Mouse (Mus musculus) lung, embryonic 14.5 days (tissue): ENCODE results near the gene Rnf24. TPM values are rescaled to one million over a fixed set of nuclear protein-coding genes. Genes with fewer than 3 reads are reported as not detected.

Experiments used
- ATAC-seq: fragments of 200-750 bp; cut with Nextera tagmentation; 2 replicates; pipeline ENCODE4 v1.8.0; 2017; ENCODE audit warnings: mild to moderate bottlenecking, moderate TSS enrichment, moderate library complexity; ENCODE audit not compliant: insufficient read depth
- DNase-seq: peaks from one replicate; pipeline ENCODE4 v3.0.0-alpha.2; 2015
- H3K27ac ChIP-seq: fragments of 300-500 bp; sonication (generic); 2 replicates; pipeline ENCODE4 v1.5.1; 2014; ENCODE audit warnings: low read depth, mild to moderate bottlenecking, moderate library complexity
- H3K27me3 ChIP-seq: fragments of 300-500 bp; sonication (generic); 2 replicates; pipeline ENCODE4 v1.6.1; 2014; ENCODE audit warnings: low read length, control low read depth; ENCODE audit not compliant: insufficient read depth
- H3K36me3 ChIP-seq: fragments of 300-500 bp; sonication (generic); 2 replicates; pipeline ENCODE4 v1.6.1; 2014; ENCODE audit warnings: control low read depth; ENCODE audit not compliant: insufficient read depth
- H3K4me1 ChIP-seq: fragments of 300-500 bp; sonication (generic); 2 replicates; pipeline ENCODE4 v1.6.1; 2014; ENCODE audit warnings: antibody characterized with exemption, control low read depth; ENCODE audit not compliant: insufficient read depth
- H3K4me2 ChIP-seq: fragments of 300-500 bp; sonication (generic); 2 replicates; pipeline ENCODE4 v1.6.1; 2014; ENCODE audit warnings: mild to moderate bottlenecking
- H3K4me3 ChIP-seq: fragments of 300-500 bp; sonication (generic); 2 replicates; pipeline ENCODE4 v1.5.1; 2014; ENCODE audit warnings: low read depth, low read length
- H3K9ac ChIP-seq: fragments of 300-500 bp; sonication (generic); 2 replicates; pipeline ENCODE4 v1.6.1; 2014
- H3K9me3 ChIP-seq: fragments of 300-500 bp; sonication (generic); 2 replicates; pipeline ENCODE4 v1.6.1; 2016; ENCODE audit warnings: low read depth, low read length, control low read depth
- CTCF ChIP-seq: IDR thresholded peaks from 2 replicates; pipeline ENCODE4 v1.5.1; 2016; ENCODE audit warnings: antibody characterized with exemption, low read depth
- WGBS: fragments of 180-500 bp; shearing (Covaris S2); extraction: QIAGEN DNeasy Blood & Tissue Kit; methylation state at CpG from one replicate; pipeline ENCODE4 v1.1.7; 2014; 5-methylcytosine and 5-hydroxymethylcytosine counted together
- polyA plus RNA-seq: library from polyadenylated mRNA; unstranded; fragments of >200 nt; fragmentation: Nextera tagmentation; extraction: Ambion mirVana; gene quantifications from 2 replicates; pipeline ENCODE4 v1.2.1, GENCODE M21; 2014

Rnf24 gene
- polyA plus RNA-seq, 1 experiment from 2014 or later, result 5.3 TPM

GRCm38 (mm10) chr2:131358481-131358880 lies 5.8 kb upstream of the Rnf24 start:
- H3K4me1 ChIP-seq, result no peaks in the 10 kb centered on the region
- no peaks in the 10 kb centered on the region for H3K27me3 ChIP-seq
- no peaks in the 10 kb centered on the region for H3K36me3 ChIP-seq
- H3K9me3 ChIP-seq, result no peaks in the 10 kb centered on the region
- no peak for TF ChIP-seq CTCF
- H3K4me3 ChIP-seq, result no peak overlapping the region
- no peak for ATAC-seq
- H3K4me2 ChIP-seq, result no peak overlapping the region
- no peak overlapping the region for H3K27ac ChIP-seq
- DNase-seq, result no peak
- H3K9ac ChIP-seq, result no peak overlapping the region

GRCm38 (mm10) chr2:131354049-131354448 lies 1.4 kb upstream of the Rnf24 start:
- no peaks in the 10 kb centered on the region for H3K27me3 ChIP-seq
- no peak overlapping the region for H3K4me3 ChIP-seq
- no peak for DNase-seq
- H3K27ac ChIP-seq, result no peak overlapping the region
- H3K4me2 ChIP-seq, result no peak overlapping the region
- TF ChIP-seq CTCF, result no peak
- H3K9ac ChIP-seq, result no peak overlapping the region
- H3K4me1 ChIP-seq, result peaks cover 4% of the 10 kb centered on the region; the same call in 1 of the 2 replicates
- H3K9me3 ChIP-seq, result no peaks in the 10 kb centered on the region
- 47% methylated on average over 6 of the region's 6 CpGs for WGBS
- H3K36me3 ChIP-seq, result no peaks in the 10 kb centered on the region
- no peak for ATAC-seq

DNA sequence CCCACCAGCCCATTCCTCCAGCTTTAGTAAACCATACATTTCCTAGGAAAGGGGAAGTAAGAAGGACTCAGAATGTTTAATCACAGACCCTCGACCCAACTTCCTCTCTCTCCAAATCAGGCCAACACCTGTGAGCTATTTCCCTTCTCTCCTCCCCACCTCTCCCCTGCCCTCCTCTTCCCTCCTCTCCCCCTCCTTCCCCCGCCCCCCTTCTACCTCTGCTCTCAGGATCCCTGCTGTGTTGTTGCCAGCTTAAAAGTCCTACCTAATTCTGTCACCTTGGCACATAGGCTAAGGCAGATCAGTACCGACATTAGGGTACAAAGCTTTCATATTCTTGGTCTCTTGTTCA lies 848 bp upstream of the Rnf24 start:
- Histone ChIP-seq H3K27ac (no peak overlapping the region), H3K4me2 (peak overlapping the region; percentile 91), H3K27me3 (no peaks in the 10 kb centered on the region), H3K9me3 (no peaks in the 10 kb centered on the region), H3K4me1 (peaks cover 4% of the 10 kb centered on the region; the same call in 1 of the 2 replicates), H3K4me3 (peak overlapping the region; percentile 91; the same call in 1 of the 2 replicates), H3K9ac (peak overlapping the region; percentile 91; the same call in 1 of the 2 replicates), H3K36me3 (no peaks in the 10 kb centered on the region)
- WGBS, result 8% methylated on average over 3 of the region's 3 CpGs
- no peak for TF ChIP-seq CTCF
- ATAC-seq (no peak), DNase-seq (no peak)

GRCm38 (mm10) chr2:131351968-131352746 lies 535 bp downstream of the Rnf24 start:
- TF ChIP-seq CTCF, result no peak
- H3K4me3 ChIP-seq, result peak overlapping the region; percentile 91
- no peaks in the 10 kb centered on the region for H3K36me3 ChIP-seq
- no peaks in the 10 kb centered on the region for H3K9me3 ChIP-seq
- peak overlapping the region; percentile 91 for H3K4me2 ChIP-seq
- H3K9ac ChIP-seq, result peak overlapping the region; percentile 91
- H3K4me1 ChIP-seq, result peaks cover 4% of the 10 kb centered on the region; the same call in 1 of the 2 replicates
- H3K27me3 ChIP-seq, result no peaks in the 10 kb centered on the region
- WGBS, result under 1% methylated on average over 51 of the region's 51 CpGs
- DNase-seq (no peak), ATAC-seq (peak; percentile 84)
- peak overlapping the region; percentile 84 for H3K27ac ChIP-seq

DNA sequence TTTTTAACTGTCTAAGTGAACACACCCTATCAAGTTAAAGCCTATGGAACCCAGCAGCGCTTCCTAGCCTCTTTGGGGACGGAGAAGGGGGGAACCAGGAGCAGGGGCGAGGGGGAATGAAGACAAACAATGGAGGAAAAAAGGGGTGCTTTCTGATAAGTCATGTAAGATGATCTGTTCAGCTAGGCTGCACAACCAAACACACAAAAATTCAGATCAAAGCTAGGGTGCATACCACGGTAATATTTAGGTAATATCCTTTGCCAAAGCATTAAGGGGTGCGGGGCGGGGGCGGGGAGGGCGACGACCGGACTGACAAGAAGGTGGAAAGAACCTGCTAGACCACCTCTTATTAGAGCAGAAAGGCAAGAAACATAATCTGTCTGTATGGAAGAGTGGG lies 1.2 kb downstream of the Rnf24 start:
- DNase-seq (no peak), ATAC-seq (no peak)
- 16% methylated on average over 10 of the region's 10 CpGs for WGBS
- no peaks in the 10 kb centered on the region for H3K9me3 ChIP-seq
- no peaks in the 10 kb centered on the region for H3K36me3 ChIP-seq
- H3K4me2 ChIP-seq, result peak overlapping the region; percentile 91
- TF ChIP-seq CTCF, result no peak
- H3K9ac ChIP-seq, result peak overlapping the region; percentile 91
- peaks cover 4% of the 10 kb centered on the region; the same call in 1 of the 2 replicates for H3K4me1 ChIP-seq
- no peak overlapping the region for H3K27ac ChIP-seq
- no peaks in the 10 kb centered on the region for H3K27me3 ChIP-seq
- H3K4me3 ChIP-seq, result peak overlapping the region; percentile 91

DNA sequence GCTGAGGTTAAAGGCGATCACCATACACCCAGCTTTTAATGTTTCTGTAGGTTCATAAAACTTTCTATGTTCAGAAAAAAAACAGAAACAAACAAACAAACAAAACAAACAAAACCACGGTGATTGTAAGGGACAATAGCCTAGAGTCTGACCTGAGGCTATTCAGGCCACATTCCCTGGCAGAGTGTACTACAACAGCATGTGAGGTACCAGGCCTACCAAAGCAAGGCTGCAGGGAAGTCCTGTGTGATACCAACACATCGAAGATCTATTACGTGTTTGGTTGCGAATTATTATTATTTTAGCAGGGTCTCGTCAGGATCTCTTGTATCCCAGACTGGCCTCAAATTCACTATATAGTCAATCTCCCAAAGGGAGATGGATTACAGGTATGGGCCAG lies 2.4 kb downstream of the Rnf24 start:
- no peak overlapping the region for H3K4me3 ChIP-seq
- no peak overlapping the region for H3K9ac ChIP-seq
- DNase-seq (no peak), ATAC-seq (no peak)
- TF ChIP-seq CTCF, result no peak
- H3K9me3 ChIP-seq, result no peaks in the 10 kb centered on the region
- H3K36me3 ChIP-seq, result no peaks in the 10 kb centered on the region
- no peak overlapping the region for H3K27ac ChIP-seq
- peaks cover 4% of the 10 kb centered on the region; the same call in 1 of the 2 replicates for H3K4me1 ChIP-seq
- H3K4me2 ChIP-seq, result no peak overlapping the region
- H3K27me3 ChIP-seq, result no peaks in the 10 kb centered on the region
- 81% methylated on average over 6 of the region's 6 CpGs for WGBS

DNA sequence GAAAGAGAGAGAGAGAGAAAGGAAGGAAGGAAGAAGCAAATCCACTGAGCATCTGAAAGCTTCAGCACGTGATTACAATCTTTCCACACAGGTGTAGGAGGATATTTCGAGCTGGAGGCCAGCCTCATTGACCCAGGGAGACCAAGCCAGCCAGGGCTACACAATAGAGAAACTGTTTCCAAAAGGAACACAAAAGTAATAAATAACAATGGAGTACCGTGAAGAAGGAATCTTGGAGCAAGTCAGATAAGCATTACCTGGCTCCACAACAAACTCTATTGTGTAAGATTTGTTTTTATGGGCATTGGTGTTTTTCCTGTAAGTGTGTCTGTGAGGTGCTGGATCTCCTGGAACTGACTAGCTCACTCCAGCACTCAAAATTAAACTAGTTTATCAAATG lies 7.1 kb downstream of the Rnf24 start:
- ATAC-seq, result no peak

More for the DNA sequence above, 7.1 kb downstream of the Rnf24 start:
- WGBS, result 51% methylated on average over 3 of the region's 3 CpGs
- Histone ChIP-seq H3K4me1 (no peaks in the 10 kb centered on the region), H3K9ac (no peak overlapping the region), H3K9me3 (no peaks in the 10 kb centered on the region), H3K4me3 (no peak overlapping the region), H3K27ac (peak overlapping the region; percentile 2; the same call in 1 of the 2 replicates), H3K27me3 (no peaks in the 10 kb centered on the region), H3K4me2 (no peak overlapping the region), H3K36me3 (no peaks in the 10 kb centered on the region)
- no peak for TF ChIP-seq CTCF
- no peak for DNase-seq
